Mouse (Mus musculus) bone marrow, adult 2 months (tissue): ENCODE measurements at regions not wholly inside any gene's neighbourhood (a gene's known extent, or its start where the extent isn't known, plus 50 kb on each side); places are given as distances from the start of the nearest gene placed in this dataset.

Experiments used
- CTCF ChIP-seq: fragments of 200-500 bp; IDR thresholded peaks from 2 replicates; pipeline ENCODE4 v1.5.1; 2011; ENCODE audit warnings: low read length, control low read depth; ENCODE audit not compliant: control insufficient read depth, insufficient read depth
- POLR2A ChIP-seq: fragments of 200-500 bp; IDR thresholded peaks from 2 replicates; pipeline ENCODE4 v1.6.1; 2011; ENCODE audit warnings: low read depth, mild to moderate bottlenecking, control low read depth, low read length, borderline replicate concordance; ENCODE audit not compliant: control insufficient read depth

DNA sequence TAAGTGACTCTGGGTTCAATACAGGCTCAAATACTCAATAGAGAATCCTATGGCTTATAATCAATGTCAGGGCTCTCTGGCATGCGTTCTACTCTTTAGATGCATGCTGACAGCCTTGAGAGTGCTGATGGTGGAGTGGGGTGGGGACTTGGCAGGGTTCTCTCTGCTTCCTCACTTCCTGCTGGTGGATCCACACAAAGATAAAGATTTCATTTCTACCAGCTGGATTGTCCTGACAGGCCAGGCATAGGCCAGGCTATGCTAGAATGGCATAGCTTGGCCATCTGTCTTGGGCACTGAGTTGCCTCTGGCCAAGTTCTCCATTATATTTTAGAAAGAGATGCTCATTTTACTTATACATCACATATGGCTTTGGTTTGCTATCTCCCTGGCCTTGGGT is 206.2 kb upstream of the Plpp4 start:
- TF ChIP-seq CTCF (no peak), POLR2A (no peak)
